In genomic region chr13:109664956-109665802, GRCm38 (mm10) we compare ENCODE assay signal across 9 mouse cellular contexts.
DNase-seq lines count a peak whose midpoint lies in the region; ATAC-seq and TF ChIP-seq lines count a peak whose summit lies in the region.
"Had no signal": no experiment of that assay in that cellular context is flagged by ENCODE, and none has a peak within 500 bp of the region (broad histone marks: within the 10 kb centered on the region; RNA-seq: fewer than 3 reads in every experiment).

No protein-coding gene starts in this region.

- peaks cover 21% of the 10 kb centered on the region for H3K4me1 ChIP-seq in forebrain, embryonic 10.5 days
- peaks cover 16% of the 10 kb centered on the region for H3K4me1 ChIP-seq in forebrain, embryonic 15.5 days
- peaks cover 25% of the 10 kb centered on the region for H3K4me1 ChIP-seq in lung, embryonic 15.5 days
- H3K4me1 ChIP-seq in lung, adult 2 months (ENCODE audit: control insufficient read depth, insufficient read depth, low read length): 0 out of 2 replicates have a peak, but pooled peaks cover 4% of the 10 kb centered on the region
- H3K4me1 ChIP-seq in liver, embryonic 16.5 days (ENCODE audit: control insufficient read depth, low read depth, low read length): peaks cover 49% of the 10 kb centered on the region
- peaks cover 13% of the 10 kb centered on the region; the same call in 1 of the 2 replicates for H3K4me1 ChIP-seq in stomach, embryonic 14.5 days (ENCODE audit: control insufficient read depth, insufficient read depth, low read length)
- H3K4me1 ChIP-seq in thymus, adult 2 months (replicated peaks; ENCODE audit: control insufficient read depth, insufficient read depth, low read length): no peaks in the 10 kb centered on the region

- H3K27ac ChIP-seq in forebrain, embryonic 10.5 days: peak overlapping the region; percentile 20; the same call in 1 of the 2 replicates
- no peak overlapping the region for H3K27ac ChIP-seq in forebrain, embryonic 15.5 days (replicated peaks)
- H3K27ac ChIP-seq in lung, embryonic 15.5 days: 0 out of 2 replicates have a peak overlapping the region, but pooled peaks have one; percentile 26
- H3K27ac ChIP-seq in liver, embryonic 16.5 days (ENCODE audit: low read length): peak overlapping the region; percentile 94
- H3K27ac ChIP-seq in stomach, embryonic 14.5 days (ENCODE audit: low read length): peak overlapping the region; percentile 15; the same call in 1 of the 2 replicates
- H3K27ac ChIP-seq in thymus, adult 2 months (ENCODE audit: control insufficient read depth, insufficient read depth, low read length): no peak overlapping the region

- 75% methylated on average over 10 of the region's 10 CpGs for WGBS in forebrain, embryonic 10.5 days
- WGBS in forebrain, embryonic 15.5 days: 77% methylated on average over 10 of the region's 10 CpGs
- WGBS in lung, embryonic 15.5 days: 34% methylated on average over 10 of the region's 10 CpGs
- 46% methylated on average over 10 of the region's 10 CpGs for WGBS in lung, adult 2 months
- WGBS in liver, embryonic 16.5 days (ENCODE audit: insufficient replicate concordance): 51% methylated on average over 10 of the region's 10 CpGs
- 55% methylated on average over 10 of the region's 10 CpGs for WGBS in stomach, embryonic 14.5 days
- WGBS in thymus, adult 2 months: 83% methylated on average over 10 of the region's 10 CpGs

- no peak overlapping the region for H3K9ac ChIP-seq in forebrain, embryonic 15.5 days (replicated peaks)
- no peak overlapping the region for H3K9ac ChIP-seq in lung, embryonic 15.5 days
- peak overlapping the region; percentile 27 for H3K9ac ChIP-seq in liver, embryonic 16.5 days (ENCODE audit: low read depth, low read length)
- no peak overlapping the region for H3K9ac ChIP-seq in stomach, embryonic 14.5 days (replicated peaks; ENCODE audit: low read depth, low read length)

- H3K4me2 ChIP-seq in forebrain, embryonic 15.5 days (replicated peaks): no peak overlapping the region
- H3K4me2 ChIP-seq in lung, embryonic 15.5 days: no peak overlapping the region
- peak overlapping the region; percentile 64 for H3K4me2 ChIP-seq in liver, embryonic 16.5 days (ENCODE audit: low read depth, low read length)
- H3K4me2 ChIP-seq in stomach, embryonic 14.5 days (replicated peaks; ENCODE audit: low read depth, low read length): no peak overlapping the region

- no peak overlapping the region for H3K4me3 ChIP-seq in forebrain, embryonic 10.5 days
- no peak overlapping the region for H3K4me3 ChIP-seq in forebrain, embryonic 15.5 days
- H3K4me3 ChIP-seq in lung, embryonic 15.5 days: no peak overlapping the region
- H3K4me3 ChIP-seq in lung, adult 2 months (replicated peaks; ENCODE audit: extremely low read depth, low read depth, low read length): no peak overlapping the region
- H3K4me3 ChIP-seq in liver, embryonic 16.5 days (ENCODE audit: low read depth, low read length): no peak overlapping the region
- no peak overlapping the region for H3K4me3 ChIP-seq in stomach, embryonic 14.5 days (ENCODE audit: low read depth, low read length)
- no peak overlapping the region for H3K4me3 ChIP-seq in thymus, adult 2 months (ENCODE audit: control insufficient read depth, insufficient read depth, low read length)

- no peak for TF ChIP-seq CTCF in lung, adult 2 months (IDR thresholded peaks at IDR 0.05; ENCODE audit: insufficient read depth, low read length)
- TF ChIP-seq CTCF in thymus, adult 2 months (IDR thresholded peaks at IDR 0.05; ENCODE audit: borderline replicate concordance, control insufficient read depth, extremely low read depth, insufficient read depth, low read length, poor library complexity): no peak

- no peaks in the 10 kb centered on the region for H3K9me3 ChIP-seq in forebrain, embryonic 10.5 days
- no peaks in the 10 kb centered on the region for H3K9me3 ChIP-seq in forebrain, embryonic 15.5 days
- H3K9me3 ChIP-seq in lung, embryonic 15.5 days: no peaks in the 10 kb centered on the region
- no peaks in the 10 kb centered on the region for H3K9me3 ChIP-seq in liver, embryonic 16.5 days (replicated peaks; ENCODE audit: control insufficient read depth, low read length)
- no peaks in the 10 kb centered on the region for H3K9me3 ChIP-seq in stomach, embryonic 14.5 days (ENCODE audit: control insufficient read depth, low read depth, low read length)

- no peak for TF ChIP-seq POLR2A in lung, adult 2 months (IDR thresholded peaks at IDR 0.05; ENCODE audit: borderline replicate concordance, extremely low read depth, low read depth, low read length)
- TF ChIP-seq POLR2A in thymus, adult 2 months (IDR thresholded peaks at IDR 0.05; ENCODE audit: control insufficient read depth, extremely low read depth, insufficient read depth, low read length, poor library complexity): no peak

- no peaks in the 10 kb centered on the region for H3K27me3 ChIP-seq in forebrain, embryonic 10.5 days (ENCODE audit: poor library complexity, severe bottlenecking)
- no peaks in the 10 kb centered on the region for H3K27me3 ChIP-seq in forebrain, embryonic 15.5 days
- no peaks in the 10 kb centered on the region for H3K27me3 ChIP-seq in lung, embryonic 15.5 days
- no peaks in the 10 kb centered on the region for H3K27me3 ChIP-seq in liver, embryonic 16.5 days (ENCODE audit: control insufficient read depth, insufficient read depth, low read depth, low read length)
- no peaks in the 10 kb centered on the region for H3K27me3 ChIP-seq in stomach, embryonic 14.5 days (ENCODE audit: control insufficient read depth, insufficient read depth, low read length)
- H3K27me3 ChIP-seq in thymus, adult 2 months (ENCODE audit: control insufficient read depth, insufficient read depth, low read length): no peaks in the 10 kb centered on the region

- no peak for DNase-seq in forebrain, embryonic 10.5 days (ENCODE audit: extremely low spot score, low spot score)
- DNase-seq in lung, adult 2 months: no peak
- DNase-seq in cerebellum, postnatal 14 days: no peak
- no peak for DNase-seq in thymus, adult 2 months
- DNase-seq: embryo, embryonic 11 days had no signal

- ATAC-seq in forebrain, embryonic 15.5 days (replicated peaks): no peak
- ATAC-seq in lung, embryonic 15.5 days (ENCODE audit: borderline replicate concordance, extremely low read depth, low FRiP score, low TSS enrichment): peak; percentile 46; the same call in 1 of the 2 replicates
- peak; percentile 26 for ATAC-seq in liver, embryonic 16.5 days (ENCODE audit: low read depth)
- no peak for ATAC-seq in stomach, embryonic 14.5 days (ENCODE audit: insufficient number of reproducible peaks, insufficient read depth, low FRiP score, low read depth)

- H3K36me3 ChIP-seq in forebrain, embryonic 10.5 days (replicated peaks): no peaks in the 10 kb centered on the region
- no peaks in the 10 kb centered on the region for H3K36me3 ChIP-seq in forebrain, embryonic 15.5 days
- no peaks in the 10 kb centered on the region for H3K36me3 ChIP-seq in lung, embryonic 15.5 days
- H3K36me3 ChIP-seq in liver, embryonic 16.5 days (ENCODE audit: control insufficient read depth, insufficient read depth): no peaks in the 10 kb centered on the region
- no peaks in the 10 kb centered on the region for H3K36me3 ChIP-seq in stomach, embryonic 14.5 days (ENCODE audit: control insufficient read depth, insufficient read depth, low read length)
- no peaks in the 10 kb centered on the region for H3K36me3 ChIP-seq in thymus, adult 2 months (ENCODE audit: control insufficient read depth, insufficient read depth, low read length)

Comparison
In these comparisons a context has a peak if more than half of its experiments do, and no peak if none do; other contexts are left out.
1. H3K27ac ChIP-seq: peak in forebrain, embryonic 10.5 days (single experiment), lung, embryonic 15.5 days (single experiment), liver, embryonic 16.5 days (single experiment) and stomach, embryonic 14.5 days (single experiment); none in forebrain, embryonic 15.5 days (single experiment) and thymus, adult 2 months (single experiment).
2. ATAC-seq: peak in lung, embryonic 15.5 days (single experiment) and liver, embryonic 16.5 days (single experiment); none in forebrain, embryonic 15.5 days (single experiment) and stomach, embryonic 14.5 days (single experiment).